8 mouse cellular contexts compared by ENCODE assay signal in the genomic region with DNA sequence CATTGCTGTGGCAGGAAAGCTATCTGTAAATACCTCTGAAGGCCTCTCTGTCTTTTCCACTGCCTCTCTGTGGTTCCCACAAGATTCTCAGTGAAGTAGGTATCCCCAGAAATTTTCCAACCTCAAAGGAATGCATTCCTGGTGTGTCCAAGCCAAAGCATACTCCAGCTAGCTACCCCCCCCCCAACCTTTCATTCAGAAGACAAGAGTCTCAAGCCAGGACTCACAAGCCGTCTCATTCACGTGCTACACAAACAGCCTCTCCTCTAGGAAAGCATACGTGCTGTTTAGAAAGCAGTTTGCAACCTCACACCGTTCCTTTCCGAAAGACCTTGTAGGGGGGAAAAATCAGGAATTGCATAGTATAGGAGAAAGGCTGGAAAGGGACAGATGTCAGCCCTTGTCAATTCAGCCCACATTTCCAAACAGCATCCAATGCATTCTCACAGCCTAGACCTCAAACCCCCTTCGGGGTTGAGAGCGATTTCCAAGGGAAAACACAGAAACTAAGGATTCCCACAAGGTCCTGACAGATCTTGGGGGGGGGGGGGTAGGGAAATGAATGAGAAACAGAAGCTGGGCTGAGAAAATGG. TPM values are rescaled to one million over a fixed set of nuclear protein-coding genes. Genes with fewer than 3 reads are reported as not detected.
DNase-seq lines count a peak whose midpoint lies in the region; ATAC-seq and TF ChIP-seq lines count a peak whose summit lies in the region.
"Had no signal": no experiment of that assay in that cellular context is flagged by ENCODE, and none has a peak within 500 bp of the region (broad histone marks: within the 10 kb centered on the region; RNA-seq: fewer than 3 reads in every experiment).

No protein-coding gene starts in this region.

- ATAC-seq in stomach, embryonic 14.5 days (ENCODE audit: insufficient number of reproducible peaks, insufficient read depth, low FRiP score, low read depth), result no peak
- ATAC-seq in stomach, postnatal 0 days (ENCODE audit: low FRiP score, low TSS enrichment), result no peak
- no peak for ATAC-seq in forebrain, embryonic 11.5 days (replicated peaks; ENCODE audit: low FRiP score)
- ATAC-seq in limb, embryonic 13.5 days (ENCODE audit: low FRiP score, low read depth), result no peak

- no peak for DNase-seq in stomach, postnatal 0 days (ENCODE audit: low spot score)
- no peak for DNase-seq in forebrain, embryonic 11.5 days (ENCODE audit: low spot score)
- no peak for DNase-seq in heart, adult 8-10 months (ENCODE audit: low spot score)
- no peak for DNase-seq in left cerebral cortex, postnatal 36 days (ENCODE audit: low spot score in 2 of 2)
- DNase-seq in adrenal gland, adult 2 months, result no peak

- H3K4me1 ChIP-seq in stomach, embryonic 14.5 days (ENCODE audit: control insufficient read depth, insufficient read depth, low read length), result 0 out of 2 replicates have a peak, but pooled peaks cover 4% of the 10 kb centered on the region
- H3K4me1 ChIP-seq in stomach, postnatal 0 days (replicated peaks; ENCODE audit: control insufficient read depth, insufficient read depth), result 0 out of 2 replicates have a peak, but pooled peaks cover 2% of the 10 kb centered on the region
- peaks cover 3% of the 10 kb centered on the region; the same call in 1 of the 2 replicates for H3K4me1 ChIP-seq in forebrain, embryonic 11.5 days (replicated peaks; ENCODE audit: control insufficient read depth, insufficient read depth, low read length)
- H3K4me1 ChIP-seq in limb, embryonic 13.5 days, result peaks cover 7% of the 10 kb centered on the region; the same call in 1 of the 2 replicates

- H3K9me3 ChIP-seq in stomach, embryonic 14.5 days (ENCODE audit: control insufficient read depth, low read depth, low read length), result no peaks in the 10 kb centered on the region
- no peaks in the 10 kb centered on the region for H3K9me3 ChIP-seq in stomach, postnatal 0 days (ENCODE audit: control insufficient read depth, low read length)
- no peaks in the 10 kb centered on the region for H3K9me3 ChIP-seq in forebrain, embryonic 11.5 days (ENCODE audit: control insufficient read depth, low read length)
- no peaks in the 10 kb centered on the region for H3K9me3 ChIP-seq in limb, embryonic 13.5 days

- no peaks in the 10 kb centered on the region for H3K27me3 ChIP-seq in stomach, embryonic 14.5 days (ENCODE audit: control insufficient read depth, insufficient read depth, low read length)
- no peaks in the 10 kb centered on the region for H3K27me3 ChIP-seq in stomach, postnatal 0 days (ENCODE audit: control insufficient read depth, insufficient read depth, low read length)
- no peaks in the 10 kb centered on the region for H3K27me3 ChIP-seq in forebrain, embryonic 11.5 days (ENCODE audit: control insufficient read depth, insufficient read depth, low read length)
- H3K27me3 ChIP-seq in limb, embryonic 13.5 days, result peaks cover 23% of the 10 kb centered on the region

- TF ChIP-seq EP300 in stomach, postnatal 0 days (optimal IDR thresholded peaks at IDR 0.05), result no peak

- no peak overlapping the region for H3K27ac ChIP-seq in stomach, embryonic 14.5 days (ENCODE audit: low read length)
- H3K27ac ChIP-seq in stomach, postnatal 0 days (replicated peaks), result no peak overlapping the region
- H3K27ac ChIP-seq in forebrain, embryonic 11.5 days (ENCODE audit: low read depth, low read length), result no peak overlapping the region
- no peak overlapping the region for H3K27ac ChIP-seq in limb, embryonic 13.5 days

- peak overlapping the region; percentile 37; the same call in 1 of the 2 replicates for H3K4me2 ChIP-seq in stomach, embryonic 14.5 days (replicated peaks; ENCODE audit: low read depth, low read length)
- H3K4me2 ChIP-seq in stomach, postnatal 0 days (replicated peaks; ENCODE audit: low read depth), result no peak overlapping the region
- H3K4me2 ChIP-seq in forebrain, embryonic 11.5 days (ENCODE audit: low read depth, low read length, severe bottlenecking), result peak overlapping the region; percentile 45
- H3K4me2 ChIP-seq in limb, embryonic 13.5 days (replicated peaks), result peak overlapping the region; percentile 60; the same call in 1 of the 2 replicates

- no peaks in the 10 kb centered on the region for H3K36me3 ChIP-seq in stomach, embryonic 14.5 days (ENCODE audit: control insufficient read depth, insufficient read depth, low read length)
- H3K36me3 ChIP-seq in stomach, postnatal 0 days (ENCODE audit: control insufficient read depth, insufficient read depth, low read length), result no peaks in the 10 kb centered on the region
- no peaks in the 10 kb centered on the region for H3K36me3 ChIP-seq in forebrain, embryonic 11.5 days (ENCODE audit: control insufficient read depth, insufficient read depth, low read length)
- H3K36me3 ChIP-seq in limb, embryonic 13.5 days, result no peaks in the 10 kb centered on the region

- 24% methylated on average over 7 of the region's 7 CpGs for WGBS in stomach, embryonic 14.5 days
- 30% methylated on average over 7 of the region's 7 CpGs for WGBS in stomach, postnatal 0 days
- 19% methylated on average over 7 of the region's 7 CpGs for WGBS in forebrain, embryonic 11.5 days
- 28% methylated on average over 7 of the region's 7 CpGs for WGBS in limb, embryonic 13.5 days

- no peak for TF ChIP-seq CTCF in stomach, postnatal 0 days (IDR thresholded peaks at IDR 0.05; ENCODE audit: low read depth)

- H3K4me3 ChIP-seq in stomach, embryonic 14.5 days (ENCODE audit: low read depth, low read length), result no peak overlapping the region
- H3K4me3 ChIP-seq in stomach, postnatal 0 days (ENCODE audit: low read depth, low read length), result no peak overlapping the region
- peak overlapping the region; percentile 39 for H3K4me3 ChIP-seq in forebrain, embryonic 11.5 days (ENCODE audit: low read depth, low read length)
- H3K4me3 ChIP-seq in limb, embryonic 13.5 days, result no peak overlapping the region

- intact Hi-C loops in left cerebral cortex, postnatal 36 days (cut with DNase I), result loop anchor here (5.0 kb wide), 1 partner anchor 38 kb away; no protein-coding TSS in a partner anchor

- H3K9ac ChIP-seq in stomach, embryonic 14.5 days (replicated peaks; ENCODE audit: low read depth, low read length), result no peak overlapping the region
- H3K9ac ChIP-seq in stomach, postnatal 0 days (ENCODE audit: low read length), result no peak overlapping the region
- peak overlapping the region; percentile 71 for H3K9ac ChIP-seq in forebrain, embryonic 11.5 days (ENCODE audit: low read length)
- H3K9ac ChIP-seq in limb, embryonic 13.5 days, result no peak overlapping the region

RNA-seq across cellular contexts. Expression of gene Svop, which starts 0.9 kb away (rescaled TPM):
- polyA plus RNA-seq in stomach, embryonic 14.5 days (2014; fragmentation: Nextera tagmentation; extraction: Ambion mirVana), result 2.9 and 3.0 TPM in 2 replicates
- polyA plus RNA-seq in stomach, postnatal 0 days (2015; fragmentation: Nextera tagmentation; extraction: Ambion mirVana), result 1.1 and 1.2 TPM in 2 replicates
- 17.6 and 19.4 TPM in 2 replicates for polyA plus RNA-seq in forebrain, embryonic 11.5 days (2014; fragmentation: Nextera tagmentation; extraction: Ambion mirVana)
- polyA plus RNA-seq in limb, embryonic 13.5 days (2015; fragmentation: Nextera tagmentation; extraction: Ambion mirVana), result 0.05 and 0.23 TPM in 2 replicates
- total RNA-seq in heart, adult 8-10 months (2022), result not detected
- total RNA-seq in left cerebral cortex, postnatal 36 days (2021), result 100 to 1,000 TPM; 179 to 201 TPM
- 1 to 10 TPM; 1.6 to 4.0 TPM for total RNA-seq in adrenal gland, adult 2 months (2021)
- polyA plus RNA-seq in adrenal gland, adult 2 months (2012; rRNA removed), result 1.5 and 1.9 TPM in 2 replicates
- total RNA-seq: granulocyte monocyte progenitor cell, adult 5-6 weeks had no signal

RNA-seq across cellular contexts. Expression of gene Usp30, which starts 25.3 kb away (rescaled TPM):
- polyA plus RNA-seq in stomach, embryonic 14.5 days (2014; fragmentation: Nextera tagmentation; extraction: Ambion mirVana), result 10.2 and 10.5 TPM in 2 replicates
- polyA plus RNA-seq in stomach, postnatal 0 days (2015; fragmentation: Nextera tagmentation; extraction: Ambion mirVana), result 5.3 and 5.7 TPM in 2 replicates
- 13.9 and 14.0 TPM in 2 replicates for polyA plus RNA-seq in forebrain, embryonic 11.5 days (2014; fragmentation: Nextera tagmentation; extraction: Ambion mirVana)
- polyA plus RNA-seq in limb, embryonic 13.5 days (2015; fragmentation: Nextera tagmentation; extraction: Ambion mirVana), result 15.2 and 15.7 TPM in 2 replicates
- 10 to 100 TPM in 3 of 4 experiments, 1 to 10 TPM in 1; 9.6 to 13.2 (median 12.0) TPM for total RNA-seq in heart, adult 8-10 months (2022)
- total RNA-seq in left cerebral cortex, postnatal 36 days (2021), result 10 to 100 TPM; 38.5 to 42.0 TPM
- 10 to 100 TPM; 25.4 to 40.0 TPM for total RNA-seq in adrenal gland, adult 2 months (2021)
- polyA plus RNA-seq in adrenal gland, adult 2 months (2012; rRNA removed), result 26.6 and 31.3 TPM in 2 replicates

RNA-seq across cellular contexts. Expression of gene Alkbh2, which starts 37.5 kb away (rescaled TPM):
- 9.6 and 10.0 TPM in 2 replicates for polyA plus RNA-seq in stomach, embryonic 14.5 days (2014; fragmentation: Nextera tagmentation; extraction: Ambion mirVana)
- polyA plus RNA-seq in stomach, postnatal 0 days (2015; fragmentation: Nextera tagmentation; extraction: Ambion mirVana), result 6.2 and 6.9 TPM in 2 replicates
- polyA plus RNA-seq in forebrain, embryonic 11.5 days (2014; fragmentation: Nextera tagmentation; extraction: Ambion mirVana), result 12.6 and 12.9 TPM in 2 replicates
- polyA plus RNA-seq in limb, embryonic 13.5 days (2015; fragmentation: Nextera tagmentation; extraction: Ambion mirVana), result 10.8 and 11.9 TPM in 2 replicates
- total RNA-seq in heart, adult 8-10 months (2022), result 1 to 10 TPM in 2 of 4 experiments, under 1 TPM in 2; 0.83 to 1.8 (median 0.97) TPM
- total RNA-seq in left cerebral cortex, postnatal 36 days (2021), result 1 to 10 TPM; 6.0 to 7.4 TPM
- 1 to 10 TPM; 6.0 to 9.3 TPM for total RNA-seq in adrenal gland, adult 2 months (2021)
- polyA plus RNA-seq in adrenal gland, adult 2 months (2012; rRNA removed), result 10.1 and 15.2 TPM in 2 replicates

RNA-seq across cellular contexts. Expression of gene Ung, which starts 39.7 kb away (rescaled TPM):
- polyA plus RNA-seq in stomach, embryonic 14.5 days (2014; fragmentation: Nextera tagmentation; extraction: Ambion mirVana), result 24.1 and 28.8 TPM in 2 replicates
- 15.1 and 16.2 TPM in 2 replicates for polyA plus RNA-seq in stomach, postnatal 0 days (2015; fragmentation: Nextera tagmentation; extraction: Ambion mirVana)
- polyA plus RNA-seq in forebrain, embryonic 11.5 days (2014; fragmentation: Nextera tagmentation; extraction: Ambion mirVana), result 49.4 and 50.6 TPM in 2 replicates
- polyA plus RNA-seq in limb, embryonic 13.5 days (2015; fragmentation: Nextera tagmentation; extraction: Ambion mirVana), result 46.9 and 48.3 TPM in 2 replicates
- total RNA-seq in heart, adult 8-10 months (2022), result 10 to 100 TPM; 21.5 to 30.1 (median 24.2) TPM
- total RNA-seq in left cerebral cortex, postnatal 36 days (2021), result 1 to 10 TPM; 3.3 to 5.3 TPM
- total RNA-seq in adrenal gland, adult 2 months (2021), result 1 to 10 TPM; 4.7 to 5.7 TPM
- 4.3 and 4.9 TPM in 2 replicates for polyA plus RNA-seq in adrenal gland, adult 2 months (2012; rRNA removed)

RNA-seq across cellular contexts. Expression of gene Acacb, which starts 55.8 kb away (rescaled TPM):
- polyA plus RNA-seq in stomach, embryonic 14.5 days (2014; fragmentation: Nextera tagmentation; extraction: Ambion mirVana), result 2.5 and 3.3 TPM in 2 replicates
- 1.3 and 1.4 TPM in 2 replicates for polyA plus RNA-seq in stomach, postnatal 0 days (2015; fragmentation: Nextera tagmentation; extraction: Ambion mirVana)
- 1.3 and 1.9 TPM in 2 replicates for polyA plus RNA-seq in forebrain, embryonic 11.5 days (2014; fragmentation: Nextera tagmentation; extraction: Ambion mirVana)
- 4.3 and 5.0 TPM in 2 replicates for polyA plus RNA-seq in limb, embryonic 13.5 days (2015; fragmentation: Nextera tagmentation; extraction: Ambion mirVana)
- 100 to 1,000 TPM; 231 to 252 (median 245) TPM for total RNA-seq in heart, adult 8-10 months (2022)
- total RNA-seq in left cerebral cortex, postnatal 36 days (2021), result 1 to 10 TPM; 3.9 to 6.9 TPM
- 100 to 1,000 TPM; 119 to 132 TPM for total RNA-seq in adrenal gland, adult 2 months (2021)
- polyA plus RNA-seq in adrenal gland, adult 2 months (2012; rRNA removed), result 81.3 and 102 TPM in 2 replicates
